Mouse (Mus musculus): ENCODE data around the gene Plxnb2.

DNA sequence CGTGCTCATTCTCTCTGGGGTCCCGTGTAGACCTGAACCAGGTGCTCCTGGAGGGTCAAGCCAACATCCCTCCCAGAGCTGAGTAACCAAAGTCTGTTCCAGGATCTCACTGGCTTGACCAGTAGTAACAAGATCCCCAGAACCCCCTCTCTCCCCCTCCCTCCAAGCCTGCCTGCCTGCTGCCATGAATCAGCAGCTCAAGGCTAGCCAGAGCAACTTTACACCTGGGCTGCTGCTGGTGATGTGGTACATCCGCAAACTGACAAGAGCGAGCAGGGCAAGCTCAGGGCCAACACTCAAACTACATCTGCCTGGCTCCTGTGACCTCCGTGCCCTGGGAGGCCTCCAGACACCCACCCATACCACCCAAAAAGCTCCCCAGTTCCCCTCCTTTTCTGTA, 39.1 kb downstream of the Plxnb2 start:
- TF ChIP-seq POLR2A (IDR thresholded peaks at IDR 0.05; ENCODE audit: borderline replicate concordance, extremely low read depth, low read depth, low read length) (no peak), CTCF (IDR thresholded peaks at IDR 0.05; ENCODE audit: insufficient read depth, low read length) (no peak)

All from lung, adult 2 months (tissue).